Mouse (Mus musculus): Measurements from ENCODE around the gene Shisa9.
A peak's percentile ranks its signal among the peaks of the same experiment; 100 is the strongest.
"Not testable (repeated sequence)": the region's sequence is repeated elsewhere in the genome, so short reads cannot be mapped to it uniquely, and the experiment has no call there.

The Shisa9 gene

GRCm38 (mm10) chr16:11983616-11984270 lies at the start of gene Shisa9:
Shisa9 (plus strand) TSS chr16:11984113.
- no peak for DNase-seq

GRCm38 (mm10) chr16:11940477-11940876 lies 43.4 kb upstream of the Shisa9 start:
- DNase-seq, result peak; percentile 64

GRCm38 (mm10) chr16:11960691-11961090 lies 23.2 kb upstream of the Shisa9 start:
- no peak for DNase-seq

- DNase-seq, result no peak
Observed at GRCm38 (mm10) chr16:11966041-11966440, 17.9 kb upstream of the Shisa9 start.

- DNase-seq, result not testable (repeated sequence)
Observed at GRCm38 (mm10) chr16:11966810-11967209, 17.1 kb upstream of the Shisa9 start.

GRCm38 (mm10) chr16:11967579-11967978 lies 16.3 kb upstream of the Shisa9 start:
- no peak for DNase-seq

GRCm38 (mm10) chr16:11973707-11974106 lies 10.2 kb upstream of the Shisa9 start:
- DNase-seq, result no peak

GRCm38 (mm10) chr16:11976737-11977136 lies 7.2 kb upstream of the Shisa9 start:
- DNase-seq, result no peak

GRCm38 (mm10) chr16:11980764-11981163 lies 3.1 kb upstream of the Shisa9 start:
- no peak for DNase-seq

GRCm38 (mm10) chr16:11983106-11983615 lies 752 bp upstream of the Shisa9 start:
- no peak for DNase-seq

GRCm38 (mm10) chr16:11984271-11984791 lies 418 bp downstream of the Shisa9 start:
- DNase-seq, result no peak

- no peak for DNase-seq
Observed at GRCm38 (mm10) chr16:11987056-11987455, 3.1 kb downstream of the Shisa9 start.

GRCm38 (mm10) chr16:12005177-12005576 lies 21.3 kb downstream of the Shisa9 start:
- no peak for DNase-seq

- no peak for DNase-seq
Observed at GRCm38 (mm10) chr16:12010136-12010535, 26.2 kb downstream of the Shisa9 start.

- no peak for DNase-seq
Observed at GRCm38 (mm10) chr16:12012747-12013146, 28.8 kb downstream of the Shisa9 start.

- no peak for DNase-seq
Observed at GRCm38 (mm10) chr16:12014523-12014922, 30.6 kb downstream of the Shisa9 start.

GRCm38 (mm10) chr16:12017921-12018618 lies 34.2 kb downstream of the Shisa9 start:
- DNase-seq, result no peak

GRCm38 (mm10) chr16:12020103-12020755 lies 36.3 kb downstream of the Shisa9 start:
- DNase-seq, result no peak

GRCm38 (mm10) chr16:12032441-12032840 lies 48.5 kb downstream of the Shisa9 start:
- DNase-seq, result no peak

- no peak for DNase-seq
Observed at GRCm38 (mm10) chr16:12034868-12035267, 51.0 kb downstream of the Shisa9 start.

- DNase-seq, result no peak
Observed at GRCm38 (mm10) chr16:12035626-12036025, 51.7 kb downstream of the Shisa9 start.

GRCm38 (mm10) chr16:12040935-12041334 lies 57.0 kb downstream of the Shisa9 start:
- DNase-seq, result no peak

GRCm38 (mm10) chr16:12052051-12052450 lies 68.1 kb downstream of the Shisa9 start:
- DNase-seq, result no peak

GRCm38 (mm10) chr16:12072573-12072972 lies 88.7 kb downstream of the Shisa9 start:
- no peak for DNase-seq
